Mouse (Mus musculus): ENCODE results near the gene Carns1. TPM values are rescaled to one million over a fixed set of nuclear protein-coding genes. Genes with fewer than 3 reads are reported as not detected.

Carns1 gene
- polyA plus RNA-seq, 1 experiment: 4.4 TPM

DNA sequence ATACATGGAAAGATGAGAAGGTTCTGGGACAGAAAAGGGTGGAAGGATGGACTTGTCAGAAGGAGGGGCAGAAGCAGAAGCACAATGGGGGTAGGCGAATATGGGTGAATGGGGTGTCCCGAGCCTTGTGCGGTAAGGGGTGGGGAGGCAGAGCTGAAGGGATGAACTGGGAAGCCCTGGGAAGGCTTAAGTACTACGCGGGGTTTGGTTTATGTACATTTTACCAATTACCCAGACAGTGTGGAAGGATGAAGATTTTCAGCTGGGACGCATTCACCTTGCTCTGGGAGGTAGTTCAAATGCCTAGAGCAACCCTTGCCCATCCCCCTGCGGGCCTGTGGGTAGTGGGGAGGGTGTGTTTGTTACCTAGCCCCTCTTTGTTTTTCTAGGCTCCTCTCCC, 26.9 kb upstream of the Carns1 start:
- Histone ChIP-seq H3K4me3 (ENCODE audit: low read depth, low read length) (peak overlapping the region; percentile 86), H3K27me3 (ENCODE audit: control insufficient read depth, insufficient read depth, low read length) (no peaks in the 10 kb centered on the region), H3K4me1 (ENCODE audit: control insufficient read depth, insufficient read depth, insufficient read length, low read length) (peaks cover 15% of the 10 kb centered on the region), H3K36me3 (ENCODE audit: control insufficient read depth, insufficient read depth, low read length) (peaks cover 4% of the 10 kb centered on the region), H3K27ac (ENCODE audit: insufficient read depth, low read depth, low read length) (peak overlapping the region; percentile 21; the same call in 1 of the 2 replicates)
- 27% methylated on average over 7 of the region's 7 CpGs for WGBS
- TF ChIP-seq CTCF (IDR thresholded peaks at IDR 0.05; ENCODE audit: extremely low read depth, insufficient read length, insufficient replicate concordance, low read depth, low read length): no peak
- no peak for TF ChIP-seq POLR2A (IDR thresholded peaks at IDR 0.05; ENCODE audit: low read depth, low read length)

DNA sequence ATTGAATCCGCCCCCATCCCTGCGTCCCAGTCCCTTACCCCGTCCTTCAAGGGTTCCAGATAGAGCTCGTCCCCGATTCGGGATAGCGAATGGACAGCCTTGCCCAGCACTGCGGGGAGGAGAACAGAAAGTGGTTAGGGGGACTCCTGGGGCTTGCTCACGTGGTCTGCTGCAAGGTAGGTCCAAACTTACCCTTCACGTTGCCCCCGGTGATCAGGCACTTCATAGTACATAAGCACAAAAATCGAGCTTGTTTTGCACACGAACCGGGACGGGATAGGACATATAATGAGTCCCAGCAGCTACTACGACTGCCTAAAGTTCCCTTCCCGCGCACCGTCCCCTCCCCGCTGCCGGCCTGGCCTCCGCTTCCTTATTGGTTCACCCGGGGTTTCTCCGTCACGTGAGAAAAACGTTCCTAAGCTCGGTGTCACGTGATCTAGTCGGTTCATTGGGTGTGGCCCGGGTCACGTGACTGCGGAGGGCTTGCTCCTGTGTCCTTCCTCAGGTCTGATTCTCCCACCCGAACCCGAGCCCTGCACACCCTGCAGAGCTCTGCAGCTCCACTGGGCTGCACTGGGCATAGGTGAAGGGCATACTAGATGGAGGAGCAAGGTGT, 26.1 kb upstream of the Carns1 start, which contains the start of gene Rad9a:
Rad9a (minus strand) TSS at position 372 of the 619 bp plus-strand sequence.
- H3K27me3 ChIP-seq (ENCODE audit: control insufficient read depth, insufficient read depth, low read length): no peaks in the 10 kb centered on the region

DNA sequence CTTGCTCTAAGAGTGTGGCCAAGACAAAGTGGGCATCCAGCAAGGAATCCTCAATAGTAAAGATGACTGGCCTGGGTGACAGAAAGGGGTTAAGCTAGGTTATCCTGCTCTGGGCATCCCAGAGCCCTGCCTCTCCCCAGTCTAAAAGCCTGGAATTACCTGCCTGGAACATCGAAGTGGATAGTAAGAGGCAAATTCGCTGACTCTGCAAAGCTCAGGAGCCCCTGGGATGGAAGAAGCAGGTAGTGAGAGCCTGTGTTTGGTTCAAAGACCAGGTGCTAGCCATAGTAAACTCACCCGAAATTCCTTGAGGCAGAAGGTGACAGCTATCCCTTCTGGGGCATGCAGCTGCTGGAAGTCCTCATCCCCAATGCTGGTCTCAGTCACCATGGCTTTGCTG, 21.9 kb upstream of the Carns1 start:
- no peak for TF ChIP-seq POLR2A (IDR thresholded peaks at IDR 0.05; ENCODE audit: low read depth, low read length)
- no peak for TF ChIP-seq CTCF (IDR thresholded peaks at IDR 0.05; ENCODE audit: extremely low read depth, insufficient read length, insufficient replicate concordance, low read depth, low read length)
- peaks cover 27% of the 10 kb centered on the region for H3K4me1 ChIP-seq (ENCODE audit: control insufficient read depth, insufficient read depth, insufficient read length, low read length)
- 53% methylated on average over 3 of the region's 3 CpGs for WGBS
- peaks cover 40% of the 10 kb centered on the region for H3K36me3 ChIP-seq (ENCODE audit: control insufficient read depth, insufficient read depth, low read length)
- H3K4me3 ChIP-seq (ENCODE audit: low read depth, low read length): no peak overlapping the region
- H3K27me3 ChIP-seq (ENCODE audit: control insufficient read depth, insufficient read depth, low read length): no peaks in the 10 kb centered on the region
- no peak overlapping the region for H3K27ac ChIP-seq (ENCODE audit: insufficient read depth, low read depth, low read length)

More for the DNA sequence above, 26.1 kb upstream of the Carns1 start, which contains the start of gene Rad9a:
- peak within 1 kb of the TSS; percentile 63 for H3K27ac ChIP-seq (ENCODE audit: insufficient read depth, low read depth, low read length)
- H3K4me1 ChIP-seq (ENCODE audit: control insufficient read depth, insufficient read depth, insufficient read length, low read length): peaks cover 21% of the 10 kb centered on the region
- H3K36me3 ChIP-seq (ENCODE audit: control insufficient read depth, insufficient read depth, low read length): peaks cover 9% of the 10 kb centered on the region
- TF ChIP-seq CTCF (IDR thresholded peaks at IDR 0.05; ENCODE audit: extremely low read depth, insufficient read length, insufficient replicate concordance, low read depth, low read length): no peak
- TF ChIP-seq POLR2A (IDR thresholded peaks at IDR 0.05; ENCODE audit: low read depth, low read length): no peak; the same call in 1 of the 2 replicates
- under 1% methylated on average over 34 of the region's 34 CpGs for WGBS
- H3K4me3 ChIP-seq (ENCODE audit: low read depth, low read length): peak within 1 kb of the TSS; percentile 86

DNA sequence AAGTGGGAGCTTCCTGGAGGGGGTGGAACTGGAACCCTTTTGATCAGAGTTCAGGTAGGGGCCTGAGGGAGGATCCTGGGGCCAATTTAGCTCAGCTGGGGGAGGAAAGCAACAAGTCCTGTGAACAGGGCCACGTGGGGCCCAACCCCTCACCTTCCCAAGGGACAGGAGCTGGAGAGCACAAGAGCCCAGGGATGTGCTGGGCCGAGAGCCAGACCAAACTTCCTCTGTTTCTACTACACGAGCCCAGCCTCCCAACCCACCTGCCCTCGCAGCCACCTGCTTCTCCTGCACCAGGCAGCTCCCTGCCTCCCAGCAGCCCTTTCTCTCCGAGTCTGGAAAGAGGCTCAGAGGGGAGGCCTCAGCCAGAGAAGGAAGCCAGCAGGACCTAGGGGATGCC, 21.3 kb upstream of the Carns1 start:
- Histone ChIP-seq H3K27me3 (ENCODE audit: control insufficient read depth, insufficient read depth, low read length) (no peaks in the 10 kb centered on the region), H3K36me3 (ENCODE audit: control insufficient read depth, insufficient read depth, low read length) (peaks cover 40% of the 10 kb centered on the region), H3K4me1 (ENCODE audit: control insufficient read depth, insufficient read depth, insufficient read length, low read length) (peaks cover 24% of the 10 kb centered on the region), H3K4me3 (ENCODE audit: low read depth, low read length) (no peak overlapping the region), H3K27ac (ENCODE audit: insufficient read depth, low read depth, low read length) (no peak overlapping the region; the same call in 1 of the 2 replicates)
- TF ChIP-seq CTCF (IDR thresholded peaks at IDR 0.05; ENCODE audit: extremely low read depth, insufficient read length, insufficient replicate concordance, low read depth, low read length): no peak
- TF ChIP-seq POLR2A (IDR thresholded peaks at IDR 0.05; ENCODE audit: low read depth, low read length): no peak
- WGBS: 8% methylated on average over 5 of the region's 5 CpGs

DNA sequence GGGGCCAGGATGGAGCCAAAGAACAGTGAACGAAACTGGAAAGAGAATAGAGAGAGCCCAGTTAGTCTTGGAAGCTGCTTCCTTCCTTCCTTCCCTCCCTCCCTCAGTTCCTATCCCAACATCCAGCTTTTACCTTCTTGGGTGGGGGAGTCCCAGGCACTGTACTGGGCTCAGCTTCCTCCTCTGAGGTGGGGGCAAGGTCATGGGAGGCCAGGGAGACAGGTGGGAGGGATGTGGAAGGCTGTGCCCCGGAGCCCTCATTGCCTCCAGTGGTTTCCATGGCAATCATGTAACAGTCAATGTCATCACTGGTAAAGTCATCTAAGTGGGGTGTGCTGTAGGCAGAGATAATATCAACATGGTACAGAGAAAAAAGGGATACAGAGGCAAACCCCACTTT, 20.8 kb upstream of the Carns1 start:
- WGBS: 33% methylated on average over 2 of the region's 2 CpGs
- TF ChIP-seq CTCF (IDR thresholded peaks at IDR 0.05; ENCODE audit: extremely low read depth, insufficient read length, insufficient replicate concordance, low read depth, low read length) (no peak), POLR2A (IDR thresholded peaks at IDR 0.05; ENCODE audit: low read depth, low read length) (no peak)
- Histone ChIP-seq H3K27me3 (ENCODE audit: control insufficient read depth, insufficient read depth, low read length) (no peaks in the 10 kb centered on the region), H3K4me3 (ENCODE audit: low read depth, low read length) (no peak overlapping the region), H3K36me3 (ENCODE audit: control insufficient read depth, insufficient read depth, low read length) (peaks cover 40% of the 10 kb centered on the region), H3K27ac (ENCODE audit: insufficient read depth, low read depth, low read length) (no peak overlapping the region), H3K4me1 (ENCODE audit: control insufficient read depth, insufficient read depth, insufficient read length, low read length) (peaks cover 28% of the 10 kb centered on the region)

DNA sequence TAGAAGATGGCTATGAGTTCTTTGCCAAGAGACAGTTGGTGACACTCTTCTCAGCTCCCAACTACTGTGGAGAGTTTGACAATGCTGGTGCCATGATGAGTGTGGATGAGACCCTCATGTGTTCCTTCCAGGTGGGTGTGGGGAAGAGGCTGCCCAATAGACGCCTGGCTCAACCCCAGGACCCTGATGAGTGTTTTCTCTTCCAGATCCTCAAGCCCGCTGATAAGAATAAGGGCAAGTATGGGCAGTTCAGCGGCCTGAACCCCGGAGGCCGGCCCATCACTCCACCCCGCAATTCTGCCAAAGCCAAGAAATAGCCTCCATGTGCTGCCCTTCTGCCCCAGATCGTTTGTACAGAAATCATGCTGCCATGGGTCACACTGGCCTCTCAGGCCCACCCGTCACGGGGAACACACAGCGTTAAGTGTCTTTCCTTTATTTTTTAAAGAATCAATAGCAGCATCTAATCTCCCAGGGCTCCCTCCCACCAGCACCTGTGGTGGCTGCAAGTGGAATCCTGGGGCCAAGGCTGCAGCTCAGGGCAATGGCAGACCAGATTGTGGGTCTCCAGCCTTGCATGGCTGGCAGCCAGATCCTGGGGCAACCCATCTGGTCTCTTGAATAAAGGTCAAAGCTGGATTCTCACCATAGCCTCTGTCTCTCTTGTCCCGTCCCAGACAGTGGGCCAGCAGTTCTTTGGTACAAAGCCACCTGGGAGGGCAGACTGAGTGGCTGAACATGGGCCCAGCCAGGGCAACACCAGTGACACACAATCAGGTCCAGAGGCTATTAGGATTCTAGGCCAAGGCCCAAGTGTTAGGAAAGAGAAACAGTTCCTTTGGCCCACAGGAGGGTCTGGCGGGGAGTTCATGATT, 19.7 kb upstream of the Carns1 start:
- TF ChIP-seq POLR2A (IDR thresholded peaks at IDR 0.05; ENCODE audit: low read depth, low read length) (no peak), CTCF (IDR thresholded peaks at IDR 0.05; ENCODE audit: extremely low read depth, insufficient read length, insufficient replicate concordance, low read depth, low read length) (no peak)
- H3K4me1 ChIP-seq (ENCODE audit: control insufficient read depth, insufficient read depth, insufficient read length, low read length): peaks cover 19% of the 10 kb centered on the region
- 64% methylated on average over 12 of the region's 12 CpGs for WGBS
- no peak overlapping the region for H3K4me3 ChIP-seq (ENCODE audit: low read depth, low read length)
- H3K27me3 ChIP-seq (ENCODE audit: control insufficient read depth, insufficient read depth, low read length): no peaks in the 10 kb centered on the region
- peaks cover 40% of the 10 kb centered on the region for H3K36me3 ChIP-seq (ENCODE audit: control insufficient read depth, insufficient read depth, low read length)
- no peak overlapping the region for H3K27ac ChIP-seq (ENCODE audit: insufficient read depth, low read depth, low read length)
